Mouse (Mus musculus): ENCODE data around the gene Paics. TPM values are rescaled to one million over a fixed set of nuclear protein-coding genes. Genes with fewer than 3 reads are reported as not detected.
A peak's percentile ranks its signal among the peaks of the same experiment; 100 is the strongest.
"Not testable (repeated sequence)": the region's sequence is repeated elsewhere in the genome, so short reads cannot be mapped to it uniquely, and the experiment has no call there.

The Paics gene
- total and polyA plus RNA-seq, 3 experiments, result 78.3 to 158 (median 140) TPM

GRCm38 (mm10) chr5:76969250-76969649, 18.1 kb downstream of the Paics start:
- no peak for DNase-seq
- peaks cover 6% of the 10 kb centered on the region for H3K36me3 ChIP-seq (ENCODE audit: control insufficient read depth, insufficient read depth, low read length)
- no peak overlapping the region for H3K9ac ChIP-seq (ENCODE audit: low read depth, low read length)
- H3K27me3 ChIP-seq (ENCODE audit: control insufficient read depth, insufficient read depth, low read length), result no peaks in the 10 kb centered on the region
- 48% methylated on average over 5 of the region's 5 CpGs for WGBS
- no peak overlapping the region for H3K4me3 ChIP-seq
- H3K27ac ChIP-seq, result no peak overlapping the region
- TF ChIP-seq POLR2A (IDR thresholded peaks at IDR 0.05; ENCODE audit: insufficient read depth, low read depth, low read length), result no peak
- TF ChIP-seq CTCF (IDR thresholded peaks at IDR 0.05), result no peak
- TF ChIP-seq EP300 (IDR thresholded peaks at IDR 0.05; ENCODE audit: insufficient read depth, low read depth, low read length), result no peak
- intact Hi-C loops (cut with DNase I), result no loop called here
- H3K79me2 ChIP-seq (replicated peaks; ENCODE audit: control insufficient read depth, insufficient read depth, low read length), result no peaks in the 10 kb centered on the region; the same call in 1 of the 2 replicates
- peaks cover 3% of the 10 kb centered on the region for H3K4me1 ChIP-seq (ENCODE audit: control insufficient read depth, insufficient read depth, low read length)

- H3K9ac ChIP-seq (ENCODE audit: low read depth, low read length); H3K27ac ChIP-seq; H3K27me3 ChIP-seq (ENCODE audit: control insufficient read depth, insufficient read depth, low read length); intact Hi-C loops (cut with DNase I); H3K36me3 ChIP-seq (ENCODE audit: control insufficient read depth, insufficient read depth, low read length); H3K4me3 ChIP-seq; H3K79me2 ChIP-seq (replicated peaks; ENCODE audit: control insufficient read depth, insufficient read depth, low read length); DNase-seq; H3K4me1 ChIP-seq (ENCODE audit: control insufficient read depth, insufficient read depth, low read length): not testable (repeated sequence)
- WGBS, result 78% methylated on average over 1 of the region's 1 CpGs
Observed at GRCm38 (mm10) chr5:76971115-76971514, 20.0 kb downstream of the Paics start.

- Histone ChIP-seq H3K4me1 (ENCODE audit: control insufficient read depth, insufficient read depth, low read length) (peaks cover 5% of the 10 kb centered on the region), H3K27me3 (ENCODE audit: control insufficient read depth, insufficient read depth, low read length) (no peaks in the 10 kb centered on the region), H3K79me2 (replicated peaks; ENCODE audit: control insufficient read depth, insufficient read depth, low read length) (no peaks in the 10 kb centered on the region; the same call in 1 of the 2 replicates), H3K9ac (ENCODE audit: low read depth, low read length) (no peak overlapping the region; the same call in 1 of the 2 replicates), H3K36me3 (ENCODE audit: control insufficient read depth, insufficient read depth, low read length) (peaks cover 7% of the 10 kb centered on the region), H3K4me3 (peak overlapping the region; percentile 100; the same call in 1 of the 2 replicates), H3K27ac (no peak overlapping the region)
- intact Hi-C loops (cut with DNase I), result no loop called here
- TF ChIP-seq EP300 (IDR thresholded peaks at IDR 0.05; ENCODE audit: insufficient read depth, low read depth, low read length), result no peak
- TF ChIP-seq POLR2A (IDR thresholded peaks at IDR 0.05; ENCODE audit: insufficient read depth, low read depth, low read length), result no peak
- TF ChIP-seq CTCF (IDR thresholded peaks at IDR 0.05), result no peak
- 46% methylated on average over 3 of the region's 3 CpGs for WGBS
- DNase-seq, result no peak
Observed at GRCm38 (mm10) chr5:76973488-76973887, 22.4 kb downstream of the Paics start.

DNA sequence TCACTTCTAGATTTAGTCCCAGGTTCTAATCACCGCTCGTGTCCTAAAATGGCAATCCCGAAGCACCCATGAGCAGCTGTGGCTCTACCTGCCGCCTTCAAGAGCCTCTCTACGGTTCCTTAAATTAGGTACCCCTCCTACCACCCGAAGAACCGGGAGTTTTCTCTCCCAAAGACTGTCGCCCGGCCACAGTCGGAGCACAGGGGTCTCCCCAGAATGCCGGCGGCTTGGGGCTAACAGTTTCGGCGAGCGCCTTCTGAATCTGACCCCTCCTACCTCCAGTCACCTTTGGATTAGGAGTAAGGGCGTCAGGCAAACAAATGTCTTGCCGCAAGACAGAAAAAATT, 23.1 kb downstream of the Paics start:
- H3K79me2 ChIP-seq (replicated peaks; ENCODE audit: control insufficient read depth, insufficient read depth, low read length), result no peaks in the 10 kb centered on the region; the same call in 1 of the 2 replicates
- H3K27ac ChIP-seq, result peak overlapping the region; percentile 96

DNA sequence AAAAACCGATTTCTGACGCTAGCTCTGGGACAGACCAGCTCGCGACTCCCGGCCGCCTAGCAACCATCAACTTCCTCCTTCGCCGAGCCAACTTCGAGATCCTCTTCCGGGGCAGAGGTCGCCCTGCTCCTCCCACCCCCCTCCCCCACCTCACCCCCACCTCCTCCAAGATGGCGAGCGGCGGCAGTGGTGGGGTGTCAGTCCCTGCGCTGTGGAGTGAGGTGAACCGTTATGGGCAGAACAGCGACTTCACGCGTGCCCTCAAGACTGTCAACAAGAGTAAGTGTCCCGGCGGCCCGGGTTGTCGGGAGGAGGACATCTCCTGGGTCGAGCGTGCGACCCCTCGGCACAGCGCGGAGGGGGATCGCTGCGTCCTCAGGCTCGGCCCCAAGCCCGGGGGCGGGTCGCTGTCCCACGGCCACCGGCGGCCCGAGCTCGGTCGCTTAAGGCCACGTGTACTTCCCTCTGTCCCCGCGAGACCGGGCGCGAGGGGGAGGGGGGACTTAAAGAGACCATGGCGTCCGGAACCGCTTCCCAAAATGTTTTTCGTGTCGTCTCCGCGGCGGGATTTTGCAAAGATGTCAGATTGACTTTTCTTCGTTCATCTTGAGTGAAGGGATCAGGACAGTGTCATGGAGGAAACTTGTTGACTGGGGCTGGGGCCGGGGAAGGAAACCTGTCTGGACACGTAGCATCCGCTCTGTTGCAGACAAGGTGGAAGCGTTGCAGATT, 23.6 kb downstream of the Paics start, which contains the start of gene Srp72:
TSS of gene Srp72 (plus strand) at position 130 of the 732 bp plus-strand sequence.
- under 1% methylated on average over 60 of the region's 60 CpGs for WGBS
- DNase-seq, result peak; percentile 85 to 87
- peak within 1 kb of the TSS; percentile 100 for H3K4me3 ChIP-seq
- H3K79me2 ChIP-seq (replicated peaks; ENCODE audit: control insufficient read depth, insufficient read depth, low read length), result no peaks in the 10 kb centered on the region; the same call in 1 of the 2 replicates
- no peaks in the 10 kb centered on the region for H3K27me3 ChIP-seq (ENCODE audit: control insufficient read depth, insufficient read depth, low read length)
- H3K36me3 ChIP-seq (ENCODE audit: control insufficient read depth, insufficient read depth, low read length), result peaks cover 7% of the 10 kb centered on the region
- TF ChIP-seq POLR2A (IDR thresholded peaks at IDR 0.05; ENCODE audit: insufficient read depth, low read depth, low read length), result peak; percentile 75
- TF ChIP-seq EP300 (IDR thresholded peaks at IDR 0.05; ENCODE audit: insufficient read depth, low read depth, low read length), result peak; percentile 58; the same call in 1 of the 2 replicates
- no peak for TF ChIP-seq CTCF (IDR thresholded peaks at IDR 0.05)
- H3K27ac ChIP-seq, result peak within 1 kb of the TSS; percentile 96
- intact Hi-C loops (cut with DNase I), result loop anchor here (1.0 to 2.0 kb wide), 2 partner anchors 24 to 69 kb away; partner anchors contain the start of genes Aasdh, Paics and Ppat
- peaks cover 5% of the 10 kb centered on the region for H3K4me1 ChIP-seq (ENCODE audit: control insufficient read depth, insufficient read depth, low read length)
- peak within 1 kb of the TSS; percentile 81 for H3K9ac ChIP-seq (ENCODE audit: low read depth, low read length)

More for the DNA sequence above, 23.1 kb downstream of the Paics start:
- Histone ChIP-seq H3K27me3 (ENCODE audit: control insufficient read depth, insufficient read depth, low read length) (no peaks in the 10 kb centered on the region), H3K4me3 (peak overlapping the region; percentile 100), H3K4me1 (ENCODE audit: control insufficient read depth, insufficient read depth, low read length) (peaks cover 5% of the 10 kb centered on the region), H3K36me3 (ENCODE audit: control insufficient read depth, insufficient read depth, low read length) (peaks cover 7% of the 10 kb centered on the region), H3K9ac (ENCODE audit: low read depth, low read length) (peak overlapping the region; percentile 70)
- TF ChIP-seq EP300 (IDR thresholded peaks at IDR 0.05; ENCODE audit: insufficient read depth, low read depth, low read length), result no peak
- no peak for TF ChIP-seq CTCF (IDR thresholded peaks at IDR 0.05)
- TF ChIP-seq POLR2A (IDR thresholded peaks at IDR 0.05; ENCODE audit: insufficient read depth, low read depth, low read length), result no peak
- intact Hi-C loops (cut with DNase I), result loop anchor here (1.0 to 2.0 kb wide), 2 partner anchors 23 to 69 kb away; partner anchors contain the start of genes Aasdh, Paics and Ppat
- no peak for DNase-seq
- 1% methylated on average over 17 of the region's 17 CpGs for WGBS

GRCm38 (mm10) chr5:76975736-76976135, 24.6 kb downstream of the Paics start:
- intact Hi-C loops (cut with DNase I), result loop anchor here (2.0 kb wide), 1 partner anchor 25 kb away; the partner anchor contains the start of genes Paics and Ppat
- H3K4me1 ChIP-seq (ENCODE audit: control insufficient read depth, insufficient read depth, low read length), result peaks cover 5% of the 10 kb centered on the region
- TF ChIP-seq EP300 (IDR thresholded peaks at IDR 0.05; ENCODE audit: insufficient read depth, low read depth, low read length) (no peak), CTCF (IDR thresholded peaks at IDR 0.05) (no peak), POLR2A (IDR thresholded peaks at IDR 0.05; ENCODE audit: insufficient read depth, low read depth, low read length) (no peak)
- H3K27me3 ChIP-seq (ENCODE audit: control insufficient read depth, insufficient read depth, low read length), result no peaks in the 10 kb centered on the region
- 73% methylated on average over 8 of the region's 8 CpGs for WGBS
- DNase-seq, result no peak
- peak overlapping the region; percentile 96; the same call in 1 of the 2 replicates for H3K27ac ChIP-seq
- peaks cover 7% of the 10 kb centered on the region for H3K36me3 ChIP-seq (ENCODE audit: control insufficient read depth, insufficient read depth, low read length)
- no peak overlapping the region; the same call in 1 of the 2 replicates for H3K4me3 ChIP-seq
- H3K9ac ChIP-seq (ENCODE audit: low read depth, low read length), result no peak overlapping the region
- H3K79me2 ChIP-seq (replicated peaks; ENCODE audit: control insufficient read depth, insufficient read depth, low read length), result no peaks in the 10 kb centered on the region; the same call in 1 of the 2 replicates

All from heart, adult 2 months (tissue).